Mouse (Mus musculus): ENCODE measurements around the gene A2ml1. TPM values are rescaled to one million over a fixed set of nuclear protein-coding genes. Genes with fewer than 3 reads are reported as not detected.
A peak's percentile ranks its signal among the peaks of the same experiment; 100 is the strongest.
"Not testable (repeated sequence)": the region's sequence is repeated elsewhere in the genome, so short reads cannot be mapped to it uniquely, and the experiment has no call there.

Gene A2ml1
- not detected in 2 replicates for polyA plus RNA-seq (2011; ENCODE audit: insufficient read depth, insufficient read length, low replicate concordance, missing spikeins)

DNA sequence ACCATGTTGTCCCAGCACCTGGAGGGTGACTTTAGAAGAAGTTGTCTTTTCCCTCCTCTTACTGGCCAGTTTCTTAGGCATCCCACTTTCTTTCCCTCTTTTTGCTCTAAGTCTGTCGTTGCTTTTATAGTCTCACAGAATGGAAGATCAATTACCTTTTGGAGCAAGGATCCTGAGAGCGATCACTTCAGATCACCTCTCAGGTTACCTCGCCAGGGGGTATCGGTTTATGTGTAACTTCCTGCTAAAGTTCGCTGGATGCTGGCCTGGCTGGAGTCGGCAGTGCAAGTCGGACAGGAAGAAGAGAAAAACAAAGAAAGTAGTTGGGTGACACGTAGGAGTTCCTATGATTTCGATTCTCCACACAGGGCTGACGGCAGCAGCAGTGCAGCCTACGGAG is at the start of gene A2ml1:
TSS of gene A2ml1 (minus strand) at position 101 of the 400 bp plus-strand sequence.
- Histone ChIP-seq H3K4me3 (replicated peaks; ENCODE audit: control insufficient read depth, low read depth, low read length) (no peak within 1 kb of the TSS), H3K27ac (ENCODE audit: control insufficient read depth, insufficient read depth, low read depth, low read length, poor library complexity) (no peak within 1 kb of the TSS), H3K4me1 (ENCODE audit: control insufficient read depth, insufficient read depth, low read length) (no peaks in the 10 kb centered on the region)
- 67% methylated on average over 11 of the region's 11 CpGs for WGBS
- TF ChIP-seq POLR2A (IDR thresholded peaks at IDR 0.05; ENCODE audit: borderline replicate concordance, control insufficient read depth, low read depth, low read length) (no peak), CTCF (IDR thresholded peaks at IDR 0.05; ENCODE audit: control insufficient read depth, insufficient read depth, low read length) (no peak)

DNA sequence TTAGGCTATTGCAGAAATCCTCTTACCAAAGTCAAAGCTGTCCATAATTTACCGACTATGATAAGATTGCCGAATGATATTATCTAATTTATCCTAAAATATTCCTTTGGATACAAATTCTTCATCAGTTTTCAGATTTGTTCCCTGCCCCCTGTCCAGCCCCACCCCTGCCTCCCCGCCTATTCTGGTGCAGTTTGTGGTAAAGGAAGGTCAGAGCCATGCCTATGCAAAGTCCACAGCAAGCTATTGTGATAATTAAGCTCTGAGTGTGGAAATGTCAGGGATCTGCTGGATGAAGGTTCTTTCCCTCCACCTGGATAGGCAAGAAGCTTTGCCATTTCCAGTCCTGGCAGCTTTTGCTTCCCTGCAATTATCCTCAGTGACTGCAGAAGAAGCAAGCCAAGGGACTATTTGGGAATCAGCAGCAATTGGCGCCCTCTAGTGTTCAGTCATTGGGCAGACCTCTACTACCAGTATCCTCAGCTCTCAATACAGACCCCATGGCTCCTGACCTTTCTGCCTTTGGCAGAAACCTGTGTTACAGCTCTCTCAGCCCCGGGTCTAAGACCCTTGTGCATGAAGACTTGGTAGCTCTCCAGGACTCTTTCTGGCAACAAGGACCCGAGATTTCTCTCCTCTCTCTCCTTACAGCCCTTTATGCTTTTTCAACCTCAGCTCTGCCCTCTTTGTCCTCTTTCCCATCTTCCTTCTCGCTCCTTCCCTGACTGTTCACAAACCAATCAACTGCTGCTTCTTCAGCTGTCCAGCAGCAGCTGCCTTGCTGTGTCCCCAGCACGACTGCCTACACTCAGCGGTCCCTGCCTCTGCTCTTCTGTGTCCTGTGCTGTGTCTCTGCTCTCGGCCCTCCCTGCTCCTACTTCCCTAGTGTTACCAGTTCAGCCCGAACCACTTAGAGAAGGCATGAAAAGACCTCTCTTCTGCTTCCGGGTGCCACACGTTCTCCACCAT is 48.6 kb upstream of the A2ml1 start:
- peak; percentile 40; the same call in 1 of the 2 replicates for TF ChIP-seq CTCF (IDR thresholded peaks at IDR 0.05; ENCODE audit: control insufficient read depth, insufficient read depth, low read length)
- not testable (repeated sequence) for H3K4me3 ChIP-seq (replicated peaks; ENCODE audit: control insufficient read depth, low read depth, low read length); H3K27ac ChIP-seq (ENCODE audit: control insufficient read depth, insufficient read depth, low read depth, low read length, poor library complexity); H3K4me1 ChIP-seq (ENCODE audit: control insufficient read depth, insufficient read depth, low read length)
- WGBS = 48% methylated on average over 13 of the region's 13 CpGs

DNA sequence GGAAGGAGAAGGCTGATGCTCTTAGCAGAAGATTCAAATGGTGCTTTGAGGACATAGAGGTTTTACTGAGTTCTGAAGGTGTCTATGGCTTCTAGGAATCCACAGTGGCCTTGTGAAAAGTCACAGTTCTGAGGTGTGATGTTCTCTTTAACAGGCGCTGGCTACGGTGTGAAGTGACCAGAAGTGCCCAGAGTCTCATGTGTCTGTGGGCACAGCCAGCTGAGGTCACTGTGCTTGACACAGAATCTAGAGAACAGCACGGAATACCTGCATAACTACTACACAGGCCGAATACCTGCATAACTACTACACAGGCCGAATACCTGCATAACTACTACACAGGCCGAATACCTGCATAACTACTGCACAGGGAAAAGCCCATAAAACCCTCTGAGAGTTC is 43.8 kb upstream of the A2ml1 start:
- not testable (repeated sequence) for H3K4me1 ChIP-seq (ENCODE audit: control insufficient read depth, insufficient read depth, low read length); H3K27ac ChIP-seq (ENCODE audit: control insufficient read depth, insufficient read depth, low read depth, low read length, poor library complexity); H3K4me3 ChIP-seq (replicated peaks; ENCODE audit: control insufficient read depth, low read depth, low read length)
- WGBS = 85% methylated on average over 6 of the region's 6 CpGs

DNA sequence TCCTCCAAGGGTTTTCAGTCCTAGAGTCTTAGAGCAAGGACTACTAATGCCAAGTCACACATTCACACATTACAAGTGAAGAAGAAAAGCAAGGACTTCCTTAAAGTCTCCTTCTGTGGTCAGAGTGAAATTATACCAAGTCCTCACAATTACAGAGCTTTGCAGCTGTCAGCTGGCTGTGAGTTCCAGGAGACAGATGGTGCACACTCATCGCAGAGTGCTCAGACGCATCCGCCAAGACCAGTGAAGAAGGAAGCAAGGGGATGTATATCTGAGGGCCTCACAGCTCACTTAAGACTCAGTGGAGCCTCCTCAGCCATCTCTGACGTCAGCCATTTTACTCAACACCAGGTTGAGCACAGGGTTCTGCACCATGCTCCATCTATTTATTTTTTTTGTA is 43.0 kb upstream of the A2ml1 start:
- TF ChIP-seq POLR2A (IDR thresholded peaks at IDR 0.05; ENCODE audit: borderline replicate concordance, control insufficient read depth, low read depth, low read length) (no peak), CTCF (IDR thresholded peaks at IDR 0.05; ENCODE audit: control insufficient read depth, insufficient read depth, low read length) (no peak)
- H3K4me3 ChIP-seq (replicated peaks; ENCODE audit: control insufficient read depth, low read depth, low read length) = no peak overlapping the region
- no peak overlapping the region for H3K27ac ChIP-seq (ENCODE audit: control insufficient read depth, insufficient read depth, low read depth, low read length, poor library complexity)
- no peaks in the 10 kb centered on the region; the same call in 1 of the 2 replicates for H3K4me1 ChIP-seq (ENCODE audit: control insufficient read depth, insufficient read depth, low read length)
- 45% methylated on average over 4 of the region's 4 CpGs for WGBS

DNA sequence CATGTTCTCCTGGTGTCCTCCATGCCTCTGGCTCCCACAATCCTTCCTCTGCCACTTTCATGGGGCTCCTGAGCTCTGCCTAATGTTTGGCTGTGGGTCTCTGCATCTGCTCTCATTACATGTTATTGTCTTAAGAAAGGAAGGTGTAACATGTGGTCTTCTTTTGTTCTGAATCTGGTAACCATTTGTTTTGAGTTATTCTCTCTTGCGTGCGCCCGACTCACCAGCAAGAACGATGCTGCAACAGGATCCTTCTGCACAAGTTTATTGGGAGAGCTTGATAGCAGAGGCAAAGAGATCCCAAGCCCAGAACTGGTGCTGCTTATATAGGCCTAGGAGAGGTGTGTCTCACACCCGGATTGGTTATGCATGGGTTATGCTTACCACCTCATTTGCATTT is 42.0 kb upstream of the A2ml1 start, which contains the start of gene Klrb1a:
TSS of gene Klrb1a (minus strand) at position 101 of the 400 bp plus-strand sequence.
- H3K4me1 ChIP-seq (ENCODE audit: control insufficient read depth, insufficient read depth, low read length); H3K27ac ChIP-seq (ENCODE audit: control insufficient read depth, insufficient read depth, low read depth, low read length, poor library complexity); H3K4me3 ChIP-seq (replicated peaks; ENCODE audit: control insufficient read depth, low read depth, low read length): not testable (repeated sequence)
- 94% methylated on average over 5 of the region's 5 CpGs for WGBS

DNA sequence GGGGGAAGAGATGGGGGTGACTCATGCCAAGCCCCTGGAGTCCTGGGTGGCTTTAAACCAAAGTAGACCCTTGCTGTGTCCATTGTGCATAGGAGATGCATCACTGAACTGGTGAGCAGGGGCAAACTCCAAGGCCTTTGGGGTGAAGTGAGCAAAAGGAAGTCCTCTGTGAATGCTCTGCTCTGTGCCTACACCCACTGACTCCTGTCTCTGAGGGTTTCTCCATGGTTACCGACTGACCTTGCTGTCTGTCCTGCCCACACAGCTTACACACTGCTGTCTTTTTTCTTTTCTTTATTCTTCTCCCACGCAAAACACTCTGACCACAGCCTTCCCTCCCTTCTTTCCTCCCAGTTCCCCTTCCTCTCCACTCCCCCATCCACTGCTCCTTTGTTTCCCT is 41.3 kb upstream of the A2ml1 start:
- Histone ChIP-seq H3K4me3 (replicated peaks; ENCODE audit: control insufficient read depth, low read depth, low read length) (no peak overlapping the region), H3K27ac (ENCODE audit: control insufficient read depth, insufficient read depth, low read depth, low read length, poor library complexity) (no peak overlapping the region), H3K4me1 (ENCODE audit: control insufficient read depth, insufficient read depth, low read length) (no peaks in the 10 kb centered on the region; the same call in 1 of the 2 replicates)
- WGBS = 39% methylated on average over 2 of the region's 2 CpGs
- no peak for TF ChIP-seq POLR2A (IDR thresholded peaks at IDR 0.05; ENCODE audit: borderline replicate concordance, control insufficient read depth, low read depth, low read length)
- TF ChIP-seq CTCF (IDR thresholded peaks at IDR 0.05; ENCODE audit: control insufficient read depth, insufficient read depth, low read length) = no peak

DNA sequence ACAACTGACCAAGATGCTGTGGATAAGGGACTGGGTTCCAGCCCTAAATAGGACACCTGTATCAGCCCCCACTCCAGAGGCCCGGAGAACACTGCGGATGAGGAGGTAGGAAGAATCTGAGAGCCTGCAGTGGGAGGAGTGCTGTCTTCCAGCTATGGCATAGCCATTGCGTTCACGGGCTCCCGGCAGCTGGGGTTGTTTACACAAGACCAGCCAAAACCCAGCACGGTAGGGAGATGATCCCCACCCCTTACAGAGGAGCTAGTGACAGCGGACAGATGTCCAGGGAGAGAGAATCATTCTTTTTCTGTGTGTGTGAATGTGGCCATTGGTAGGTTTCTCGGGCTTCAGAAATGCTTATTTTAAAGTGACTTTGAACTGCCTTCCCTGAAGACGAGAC is 24.9 kb upstream of the A2ml1 start:
- TF ChIP-seq POLR2A (IDR thresholded peaks at IDR 0.05; ENCODE audit: borderline replicate concordance, control insufficient read depth, low read depth, low read length) (no peak), CTCF (IDR thresholded peaks at IDR 0.05; ENCODE audit: control insufficient read depth, insufficient read depth, low read length) (no peak)
- H3K4me1 ChIP-seq (ENCODE audit: control insufficient read depth, insufficient read depth, low read length) = no peaks in the 10 kb centered on the region; the same call in 1 of the 2 replicates
- H3K4me3 ChIP-seq (replicated peaks; ENCODE audit: control insufficient read depth, low read depth, low read length) = no peak overlapping the region
- 85% methylated on average over 9 of the region's 9 CpGs for WGBS
- no peak overlapping the region for H3K27ac ChIP-seq (ENCODE audit: control insufficient read depth, insufficient read depth, low read depth, low read length, poor library complexity)

DNA sequence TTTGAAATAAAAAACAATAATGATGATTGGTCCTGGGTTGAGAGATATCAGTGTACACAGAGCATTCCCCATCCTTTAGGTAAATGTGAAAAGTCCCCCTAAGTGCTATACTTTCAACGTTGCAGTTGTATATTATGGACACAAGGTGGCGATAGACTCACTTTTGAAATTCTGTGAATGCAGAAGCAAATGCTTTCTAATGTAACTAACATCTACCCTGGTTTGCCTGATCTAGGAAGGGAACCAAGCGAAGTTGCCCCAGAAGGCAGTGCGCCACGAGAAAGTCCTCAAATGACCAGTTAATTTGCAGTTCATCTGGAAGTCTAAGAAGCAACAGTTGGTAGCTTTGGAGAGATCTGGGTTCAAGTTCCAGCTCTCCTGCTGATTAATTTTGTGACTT is 23.1 kb upstream of the A2ml1 start:
- WGBS = 6% methylated on average over 5 of the region's 5 CpGs
- TF ChIP-seq POLR2A (IDR thresholded peaks at IDR 0.05; ENCODE audit: borderline replicate concordance, control insufficient read depth, low read depth, low read length) = no peak
- TF ChIP-seq CTCF (IDR thresholded peaks at IDR 0.05; ENCODE audit: control insufficient read depth, insufficient read depth, low read length) = no peak
- Histone ChIP-seq H3K4me3 (replicated peaks; ENCODE audit: control insufficient read depth, low read depth, low read length) (no peak overlapping the region), H3K27ac (ENCODE audit: control insufficient read depth, insufficient read depth, low read depth, low read length, poor library complexity) (no peak overlapping the region), H3K4me1 (ENCODE audit: control insufficient read depth, insufficient read depth, low read length) (no peaks in the 10 kb centered on the region; the same call in 1 of the 2 replicates)
